Mouse (Mus musculus): ENCODE results near the gene Zfp777.

DNA sequence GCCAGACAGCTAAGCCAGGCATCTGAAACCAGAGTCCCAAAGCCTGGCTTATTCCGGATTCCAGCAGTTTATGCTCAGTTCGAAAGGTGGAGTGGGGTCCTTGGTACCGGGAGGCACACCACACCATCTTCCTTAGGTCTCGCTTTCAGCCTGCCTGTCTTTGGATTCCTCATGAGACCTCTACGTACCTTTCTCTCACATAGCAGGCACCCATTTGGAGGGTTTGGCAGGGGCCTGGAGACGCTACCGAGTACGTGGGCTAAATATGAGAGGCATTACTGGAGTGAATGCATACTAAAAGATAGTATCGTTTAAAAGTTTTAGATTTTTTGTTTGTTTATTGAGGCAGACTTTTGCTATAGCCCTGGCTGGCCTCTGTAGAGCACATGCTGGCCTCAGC is 31.9 kb downstream of the Zfp777 start:
- TF ChIP-seq CTCF (IDR thresholded peaks at IDR 0.05; ENCODE audit: low read depth) (no peak), EP300 (IDR thresholded peaks at IDR 0.05; ENCODE audit: low read depth) (no peak)

Data from liver, embryonic 14.5 days (tissue).